Mouse (Mus musculus) spleen, postnatal 10 days (tissue): ENCODE data around the gene Arhgap11a.

Experiments
- DNase-seq, 2 experiments: peaks; one replicate each; pipeline ENCODE4 v3.0.0; 2021 to 2022; ENCODE audit warnings: low spot score in 2 of 2

Arhgap11a gene

DNA sequence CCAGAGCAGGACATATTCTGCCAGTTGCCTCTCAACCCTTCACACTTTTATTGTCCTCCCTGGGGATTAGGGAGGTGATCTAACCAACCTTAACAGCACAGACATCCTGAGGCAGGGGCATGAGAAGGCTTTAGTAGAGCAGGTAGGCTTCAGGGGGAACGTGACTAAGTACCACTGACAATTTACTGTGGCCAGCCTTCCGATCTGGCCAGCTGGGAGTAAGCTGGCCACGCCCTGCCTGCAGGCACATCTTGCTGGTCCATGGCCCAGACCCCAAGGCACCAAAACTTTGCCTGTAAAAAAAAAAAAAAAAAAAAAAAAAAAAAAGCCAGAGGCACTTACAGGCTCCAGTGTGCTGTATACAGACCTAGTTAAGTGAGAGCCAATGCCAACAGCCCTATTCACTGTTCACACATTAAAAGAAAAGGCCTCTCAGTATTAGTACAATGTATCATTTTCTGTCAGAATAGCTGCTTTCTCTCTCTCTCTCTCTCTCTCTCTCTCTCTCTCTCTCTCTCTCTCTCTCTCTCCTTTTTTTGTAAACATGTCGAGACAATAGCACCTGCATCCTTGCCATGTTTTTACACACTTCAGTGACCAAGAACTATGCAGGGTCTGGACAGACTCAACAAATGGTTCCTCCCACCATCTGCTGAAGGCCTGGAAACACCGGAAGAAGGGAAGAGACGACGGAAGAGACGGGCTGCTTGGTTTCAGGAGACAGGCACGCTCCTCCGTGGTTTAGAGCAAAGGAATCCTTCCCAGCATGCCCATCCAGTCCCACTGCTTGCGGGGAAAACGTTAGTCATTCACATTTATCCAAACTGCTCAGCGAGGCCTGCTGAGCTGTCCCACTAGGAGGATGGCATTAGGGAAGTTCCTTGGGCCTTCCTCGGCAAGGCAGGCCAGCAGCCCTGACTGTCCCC, 30.5 kb downstream of the Arhgap11a start:
- DNase-seq: no peak

DNA sequence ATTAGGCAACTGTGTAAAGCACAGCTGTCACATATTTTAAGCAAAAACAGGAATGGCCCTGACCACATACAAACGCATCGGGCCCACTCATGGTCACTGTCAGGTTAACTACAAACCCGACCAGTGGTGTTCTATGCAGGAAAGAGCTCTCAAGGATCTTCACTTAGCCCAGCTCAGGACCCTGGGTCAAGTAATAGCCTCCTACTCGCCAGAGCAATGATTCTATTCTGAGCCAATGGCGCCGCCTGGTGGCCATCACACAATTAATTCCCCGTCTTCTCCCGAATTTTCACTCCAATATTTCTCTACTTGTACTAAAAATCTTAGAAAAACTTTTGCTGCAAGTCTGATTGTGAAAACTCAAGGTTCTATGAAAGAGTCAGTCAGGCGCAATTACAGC, 40.8 kb downstream of the Arhgap11a start:
- peak in 1 of 2 experiments; percentile 62 for DNase-seq

DNA sequence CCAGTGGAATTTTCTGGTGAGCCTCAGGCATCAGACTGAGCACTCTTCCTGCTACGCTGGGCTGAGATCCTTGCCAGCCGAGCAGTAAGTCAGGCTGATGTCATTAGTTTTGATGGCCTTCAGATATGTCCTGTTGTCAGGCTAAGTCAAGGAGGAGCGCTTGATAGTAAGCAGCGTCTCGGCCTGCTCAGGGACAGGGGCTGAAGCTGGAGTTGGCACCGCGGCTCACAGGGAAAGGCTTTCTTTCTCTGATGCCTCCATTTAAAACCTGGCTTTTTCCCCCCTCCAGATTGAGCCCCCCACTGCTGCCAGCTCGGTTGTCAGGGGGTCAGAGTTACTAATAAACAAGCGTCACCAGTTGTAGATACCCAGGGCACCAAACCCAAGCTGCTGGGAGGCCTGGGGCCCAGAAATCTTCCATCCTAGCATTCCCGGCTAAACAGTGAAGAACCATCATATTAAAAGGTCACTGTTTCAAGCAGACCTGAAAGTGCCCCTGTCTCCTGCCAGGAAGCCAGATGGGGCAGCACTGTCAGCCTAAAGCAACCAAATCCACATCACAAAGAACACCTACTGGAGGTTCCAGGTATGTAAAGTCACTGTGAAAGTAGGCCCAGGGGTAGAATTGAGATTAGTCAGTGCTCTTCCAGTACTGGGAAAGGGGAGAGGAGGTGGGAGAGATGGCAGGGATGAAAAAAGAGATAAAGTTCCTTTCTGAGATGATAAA, 41.4 kb downstream of the Arhgap11a start:
- DNase-seq: no peak

DNA sequence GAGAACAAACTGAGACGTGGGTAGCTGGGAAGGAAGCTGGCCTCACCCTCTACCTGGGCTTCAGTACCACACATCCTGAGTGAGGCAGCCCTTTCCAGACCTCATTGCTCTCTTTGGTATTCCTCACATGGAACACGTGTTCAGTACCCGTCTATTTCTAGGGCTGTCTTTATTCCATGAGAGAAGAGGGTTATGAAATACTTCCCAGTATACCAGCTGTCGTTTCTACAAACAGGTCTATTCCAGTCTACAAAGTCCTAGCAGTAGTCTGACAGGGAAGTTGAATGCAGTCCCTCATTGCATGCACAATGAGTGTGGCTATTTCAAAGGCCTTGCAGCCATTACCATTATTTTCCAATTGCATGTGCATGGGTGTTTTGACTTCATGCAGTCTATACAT, 42.7 kb downstream of the Arhgap11a start:
- DNase-seq: no peak

DNA sequence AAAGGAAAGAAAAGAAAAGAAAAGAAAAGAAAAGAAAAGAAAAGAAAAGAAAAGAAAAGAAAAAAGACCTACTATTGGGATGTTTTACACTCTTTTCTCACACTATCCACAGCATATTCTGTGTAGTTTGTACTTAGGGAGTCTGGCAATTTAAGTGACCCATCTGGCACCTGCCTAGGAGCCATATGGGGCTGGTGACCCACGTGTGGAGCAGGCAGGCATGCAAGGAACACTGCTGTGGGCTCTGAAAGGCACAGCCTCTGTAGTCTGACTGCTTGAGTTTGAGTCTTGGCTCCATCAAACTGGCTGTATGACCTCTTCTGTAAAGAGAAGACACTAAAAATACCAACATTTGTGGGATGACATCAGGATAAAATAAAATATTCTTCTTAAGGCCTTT, 44.7 kb downstream of the Arhgap11a start:
- DNase-seq: no peak

DNA sequence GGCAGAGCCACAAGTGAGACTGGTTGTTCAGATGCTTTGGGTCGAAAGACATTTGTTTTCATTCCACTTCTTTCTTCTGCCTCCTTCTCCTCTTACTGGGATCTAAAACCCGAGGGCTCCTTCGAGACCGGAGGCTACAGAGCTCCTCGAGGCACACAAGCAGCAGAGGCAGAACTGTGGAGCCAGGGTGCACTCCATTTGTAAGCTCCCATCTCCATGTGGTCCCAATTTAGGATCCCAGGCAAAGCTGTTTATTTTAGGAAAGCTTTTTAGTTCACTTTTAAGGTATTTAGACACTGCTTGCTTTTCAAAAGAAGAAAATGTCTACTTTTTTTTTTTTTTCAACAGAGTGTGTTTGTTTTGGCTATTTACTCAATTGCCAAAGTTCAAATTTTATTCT, 47.6 kb downstream of the Arhgap11a start:
- DNase-seq: no peak

DNA sequence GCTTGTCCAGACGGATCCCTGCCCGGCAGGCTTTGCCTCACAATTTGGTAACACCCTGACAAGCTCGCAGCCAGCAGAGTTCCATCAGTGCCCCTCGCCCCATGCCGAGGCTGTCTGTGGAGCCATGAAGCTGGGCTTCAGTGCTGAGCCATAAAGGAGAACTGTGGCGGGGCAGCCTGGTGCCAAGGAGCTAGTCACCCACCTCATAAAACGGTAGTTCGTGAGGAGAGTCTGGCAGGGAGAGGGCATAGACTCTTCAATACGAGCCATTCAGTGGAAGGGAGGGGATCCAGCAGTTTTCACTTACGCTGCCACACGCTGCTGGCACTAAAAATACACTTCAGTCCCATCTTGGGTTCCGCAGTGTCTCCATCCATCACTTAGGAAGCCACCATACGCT, 49.9 kb downstream of the Arhgap11a start:
- no peak for DNase-seq

DNA sequence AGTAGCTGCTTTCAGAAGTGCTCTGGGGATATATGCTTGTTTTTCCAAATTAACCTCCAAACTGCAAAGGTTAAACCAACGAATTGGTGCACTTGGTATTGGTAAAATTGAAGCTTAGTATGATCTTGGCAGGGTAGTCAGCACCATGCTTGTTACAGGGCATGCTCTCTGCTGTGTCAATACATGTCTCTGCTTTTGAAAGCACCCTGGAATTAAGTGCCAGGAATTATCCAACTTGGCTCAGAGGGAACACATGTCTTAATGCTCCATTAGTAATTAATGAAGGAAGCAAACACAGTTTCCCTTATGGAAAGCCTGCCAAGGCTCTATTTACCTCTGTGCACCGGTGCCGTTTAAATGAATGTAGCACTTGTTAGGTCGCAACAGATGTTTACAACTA, 53.3 kb downstream of the Arhgap11a start:
- DNase-seq: no peak

DNA sequence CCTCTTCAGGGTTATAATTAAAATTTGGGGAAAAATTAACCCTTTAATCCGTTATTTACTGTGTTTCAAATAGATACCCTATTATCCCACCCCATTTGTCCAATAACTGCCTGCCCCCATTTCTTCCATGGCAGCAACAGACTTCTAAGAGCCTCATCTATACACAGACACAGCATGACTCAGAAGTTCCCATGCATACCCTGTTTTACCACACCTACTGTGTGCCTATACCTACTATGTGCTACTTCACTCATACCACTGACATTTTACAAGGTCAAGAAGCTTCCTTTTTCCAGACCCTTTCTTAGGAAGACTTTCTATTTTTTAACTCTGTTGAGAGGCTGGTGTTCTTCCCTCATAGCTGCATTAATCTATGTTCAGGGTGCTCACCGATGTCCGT, 54.9 kb downstream of the Arhgap11a start:
- no peak for DNase-seq

DNA sequence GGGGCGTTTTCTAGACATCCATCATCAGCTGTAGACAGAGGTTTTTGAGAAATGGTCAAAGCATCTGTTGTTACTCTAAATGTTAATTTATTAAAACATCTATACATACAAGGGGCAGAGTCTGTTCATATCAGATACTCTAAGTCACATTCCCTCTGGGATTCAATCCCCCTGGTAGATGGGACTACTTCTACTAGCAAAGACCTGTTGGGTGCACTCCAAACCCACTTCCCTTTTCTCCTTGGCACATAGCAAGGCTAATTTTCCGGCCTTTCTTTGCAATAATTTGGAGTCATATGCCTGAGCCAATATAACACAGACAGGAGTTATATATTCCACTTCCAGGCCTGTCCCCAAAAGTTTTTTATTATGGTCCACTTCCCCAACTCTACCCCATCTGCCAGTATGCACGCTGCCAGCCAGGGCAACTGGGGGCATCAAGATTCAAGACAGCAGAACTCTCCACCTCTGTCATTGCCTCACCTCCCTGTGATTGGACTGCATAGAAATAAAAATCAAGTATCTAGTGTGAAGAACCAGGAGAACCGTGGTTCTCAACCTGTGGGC, 59.6 kb downstream of the Arhgap11a start:
- no peak for DNase-seq

DNA sequence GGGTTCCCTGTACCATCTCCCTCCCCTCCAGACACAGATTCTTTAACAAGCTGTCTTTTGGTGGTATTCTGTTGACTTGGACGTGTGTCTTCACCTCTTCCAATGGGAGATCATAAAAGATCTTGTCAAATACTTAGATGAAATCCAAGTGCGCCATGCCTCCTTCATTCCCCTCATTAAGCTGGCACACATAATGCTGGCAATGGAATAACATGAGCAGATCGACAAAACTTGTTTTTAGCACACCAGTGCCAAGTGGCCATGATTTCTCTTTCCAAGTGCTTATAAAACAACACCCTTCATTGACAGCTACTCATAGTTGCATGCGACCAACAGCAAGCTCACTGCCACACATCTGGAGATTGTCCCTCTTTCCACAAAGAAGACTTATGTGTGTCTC, 60.6 kb downstream of the Arhgap11a start:
- no peak for DNase-seq

DNA sequence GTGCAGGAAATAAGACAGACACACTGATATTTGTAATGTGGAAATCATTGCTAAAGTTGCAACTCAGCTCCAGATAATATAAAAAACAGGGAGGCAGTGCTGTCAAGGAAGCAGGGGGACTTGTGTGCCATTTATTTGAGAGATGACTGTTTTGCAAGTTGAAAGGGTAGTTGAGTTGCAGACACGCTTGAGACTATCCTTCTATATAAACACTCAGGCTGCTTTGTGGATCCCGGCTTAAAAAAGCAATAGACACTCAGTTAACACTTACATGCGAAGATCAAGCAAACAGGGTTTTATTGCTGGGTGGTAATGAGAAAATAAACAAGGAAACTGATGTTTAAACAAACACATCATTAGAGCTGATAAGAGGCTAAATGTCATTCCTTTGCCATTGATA, 63.6 kb downstream of the Arhgap11a start:
- no peak for DNase-seq

DNA sequence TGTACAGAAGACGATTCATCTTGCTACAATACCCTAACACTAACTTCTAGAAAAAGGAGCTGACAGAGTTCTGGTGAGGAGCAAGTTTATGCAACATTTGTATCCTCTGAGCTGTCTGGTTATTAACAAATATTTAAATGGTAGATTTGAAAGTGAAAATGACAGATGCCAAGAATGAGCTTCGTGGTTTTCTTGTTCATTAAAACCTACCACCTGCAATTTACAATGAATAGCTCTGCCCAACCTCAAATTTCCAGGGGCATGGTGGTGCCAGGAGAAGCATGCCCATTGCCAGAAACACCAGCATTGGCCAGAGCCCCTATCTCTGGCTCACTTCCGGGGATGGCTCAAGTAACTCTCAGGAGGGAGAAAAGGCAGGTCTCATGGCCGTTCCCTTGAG, 66.9 kb downstream of the Arhgap11a start:
- DNase-seq: no peak
